Mouse (Mus musculus): ENCODE results near the gene Acr. TPM values are rescaled to one million over a fixed set of nuclear protein-coding genes. Genes with fewer than 3 reads are reported as not detected.

Acr gene
- total RNA-seq, 2 experiments from 2014 or later = 0.23 TPM; not detected in 1

GRCm38 (mm10) chr15:89530336-89530735, 37.8 kb upstream of the Acr start:
- intact Hi-C loops (cut with DNase I) = loop anchor here (10.0 kb wide), 1 partner anchor 176 kb away; the partner anchor contains the start of genes Lmf2 and Ncaph2
- no peak overlapping the region for H3K4me3 ChIP-seq
- DNase-seq = peak; percentile 51
- TF ChIP-seq CTCF (IDR thresholded peaks at IDR 0.05) = no peak; the same call in 1 of the 2 replicates
- no peak overlapping the region for H3K27ac ChIP-seq

- intact Hi-C loops (cut with DNase I) = loop anchor here (10.0 kb wide), 1 partner anchor 177 kb away; the partner anchor contains the start of genes Lmf2 and Ncaph2
- TF ChIP-seq CTCF (IDR thresholded peaks at IDR 0.05) = no peak
- Histone ChIP-seq H3K27ac (no peak overlapping the region), H3K4me3 (no peak overlapping the region)
- no peak for DNase-seq
Measured at GRCm38 (mm10) chr15:89531399-89531798, 36.7 kb upstream of the Acr start.

DNA sequence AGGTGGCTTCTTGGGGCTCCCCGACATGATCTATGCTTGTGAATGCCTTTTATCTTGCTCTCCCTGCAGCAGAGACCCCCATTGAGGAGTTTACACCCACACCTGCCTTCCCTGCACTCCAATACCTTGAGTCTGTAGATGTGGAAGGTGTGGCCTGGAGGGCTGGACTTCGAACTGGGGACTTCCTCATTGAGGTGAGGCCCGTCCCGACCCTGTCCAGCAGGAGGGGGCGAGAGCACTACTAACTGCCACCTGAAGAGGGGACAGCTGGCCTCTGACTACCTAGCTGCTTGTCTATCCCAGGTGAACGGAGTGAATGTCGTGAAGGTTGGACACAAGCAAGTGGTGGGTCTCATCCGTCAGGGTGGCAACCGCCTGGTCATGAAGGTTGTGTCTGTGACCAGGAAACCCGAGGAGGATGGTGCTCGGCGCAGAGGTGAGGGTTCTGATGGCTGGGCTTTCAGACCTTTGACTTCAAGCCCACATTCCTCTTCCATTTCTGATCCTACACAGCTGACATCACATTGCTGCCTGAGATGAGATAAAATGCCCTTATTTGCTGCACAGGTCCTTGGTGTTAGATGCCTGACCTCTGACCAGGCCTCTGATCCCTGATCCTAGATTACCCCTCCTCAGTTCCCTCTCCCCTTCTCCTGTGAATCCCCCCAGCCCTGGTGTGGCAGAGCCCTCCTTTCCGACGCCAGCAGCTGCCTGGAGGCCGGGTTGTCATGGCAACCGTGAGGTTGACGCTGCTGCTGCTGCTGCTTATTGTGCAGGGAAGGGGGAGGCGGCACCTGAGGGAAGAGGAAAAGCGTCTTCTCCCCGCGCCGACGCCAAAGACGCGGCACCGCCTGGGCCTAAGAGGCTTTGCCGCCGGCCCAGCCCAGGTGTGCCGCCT, 35.9 kb upstream of the Acr start:
- H3K4me3 ChIP-seq = no peak overlapping the region
- TF ChIP-seq CTCF (IDR thresholded peaks at IDR 0.05) = no peak
- intact Hi-C loops (cut with DNase I) = loop anchor here (10.0 kb wide), 1 partner anchor 177 kb away; the partner anchor contains the start of genes Lmf2 and Ncaph2
- H3K27ac ChIP-seq = no peak overlapping the region
- DNase-seq = no peak

GRCm38 (mm10) chr15:89532924-89533842, 34.9 kb upstream of the Acr start:
- H3K27ac ChIP-seq = no peak overlapping the region
- no peak for DNase-seq
- H3K4me3 ChIP-seq = no peak overlapping the region
- intact Hi-C loops (cut with DNase I) = loop anchor here (10.0 kb wide), 1 partner anchor 178 kb away; the partner anchor contains the start of genes Lmf2 and Ncaph2
- no peak for TF ChIP-seq CTCF (IDR thresholded peaks at IDR 0.05)

GRCm38 (mm10) chr15:89533843-89534207, 34.3 kb upstream of the Acr start:
- DNase-seq = no peak
- Histone ChIP-seq H3K27ac (no peak overlapping the region), H3K4me3 (no peak overlapping the region)
- intact Hi-C loops (cut with DNase I) = loop anchor here (10.0 kb wide), 1 partner anchor 179 kb away; the partner anchor contains the start of genes Lmf2 and Ncaph2
- TF ChIP-seq CTCF (IDR thresholded peaks at IDR 0.05) = no peak

GRCm38 (mm10) chr15:89544171-89544570, 24.0 kb upstream of the Acr start:
- H3K27ac ChIP-seq = no peak overlapping the region
- no peak overlapping the region for H3K4me3 ChIP-seq
- DNase-seq = no peak
- intact Hi-C loops (cut with DNase I) = no loop called here
- TF ChIP-seq CTCF (IDR thresholded peaks at IDR 0.05) = no peak

- no peak for TF ChIP-seq CTCF (IDR thresholded peaks at IDR 0.05)
- Histone ChIP-seq H3K4me3 (peak overlapping the region; percentile 43; the same call in 1 of the 2 replicates), H3K27ac (no peak overlapping the region)
- DNase-seq = no peak
- intact Hi-C loops (cut with DNase I) = no loop called here
Measured at GRCm38 (mm10) chr15:89547321-89547720, 20.8 kb upstream of the Acr start.

- intact Hi-C loops (cut with DNase I) = no loop called here
Measured at GRCm38 (mm10) chr15:89547824-89548601, 20.1 kb upstream of the Acr start.

DNA sequence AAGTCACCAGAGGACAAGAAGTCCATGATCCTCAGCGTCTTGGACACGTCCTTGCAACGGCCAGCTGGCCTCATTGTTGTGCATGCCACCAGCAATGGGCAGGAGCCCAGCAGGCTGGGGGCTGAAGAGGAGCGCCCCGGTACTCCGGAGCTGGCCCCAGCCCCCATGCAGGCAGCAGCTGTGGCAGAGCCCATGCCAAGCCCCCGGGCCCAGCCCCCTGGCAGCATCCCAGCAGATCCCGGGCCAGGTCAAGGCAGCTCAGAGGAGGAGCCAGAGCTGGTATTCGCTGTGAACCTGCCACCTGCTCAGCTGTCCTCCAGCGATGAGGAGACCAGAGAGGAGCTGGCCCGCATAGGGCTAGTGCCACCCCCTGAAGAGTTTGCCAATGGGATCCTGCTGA, 19.3 kb upstream of the Acr start:
- intact Hi-C loops (cut with DNase I) = no loop called here
- Histone ChIP-seq H3K4me3 (peak overlapping the region; percentile 43), H3K27ac (no peak overlapping the region)
- DNase-seq = peak; percentile 49
- TF ChIP-seq CTCF (IDR thresholded peaks at IDR 0.05) = no peak

More at GRCm38 (mm10) chr15:89547824-89548601, 20.1 kb upstream of the Acr start:
- no peak for DNase-seq
- Histone ChIP-seq H3K27ac (no peak overlapping the region), H3K4me3 (peak overlapping the region; percentile 43)
- TF ChIP-seq CTCF (IDR thresholded peaks at IDR 0.05) = no peak

GRCm38 (mm10) chr15:89550506-89550905, 17.6 kb upstream of the Acr start:
- H3K4me3 ChIP-seq = no peak overlapping the region
- DNase-seq = no peak
- no peak for TF ChIP-seq CTCF (IDR thresholded peaks at IDR 0.05)
- no peak overlapping the region for H3K27ac ChIP-seq
- intact Hi-C loops (cut with DNase I) = no loop called here

- no peak overlapping the region for H3K4me3 ChIP-seq
- H3K27ac ChIP-seq = no peak overlapping the region
- intact Hi-C loops (cut with DNase I) = no loop called here
- TF ChIP-seq CTCF (IDR thresholded peaks at IDR 0.05) = no peak
- no peak for DNase-seq
Measured at GRCm38 (mm10) chr15:89551733-89552132, 16.4 kb upstream of the Acr start.

GRCm38 (mm10) chr15:89555591-89555990, 12.5 kb upstream of the Acr start:
- DNase-seq = no peak
- TF ChIP-seq CTCF (IDR thresholded peaks at IDR 0.05) = no peak
- intact Hi-C loops (cut with DNase I) = no loop called here
- no peak overlapping the region for H3K27ac ChIP-seq
- no peak overlapping the region for H3K4me3 ChIP-seq
